Comparison of ENCODE assay signal across 10 mouse cellular contexts in the genomic region with DNA sequence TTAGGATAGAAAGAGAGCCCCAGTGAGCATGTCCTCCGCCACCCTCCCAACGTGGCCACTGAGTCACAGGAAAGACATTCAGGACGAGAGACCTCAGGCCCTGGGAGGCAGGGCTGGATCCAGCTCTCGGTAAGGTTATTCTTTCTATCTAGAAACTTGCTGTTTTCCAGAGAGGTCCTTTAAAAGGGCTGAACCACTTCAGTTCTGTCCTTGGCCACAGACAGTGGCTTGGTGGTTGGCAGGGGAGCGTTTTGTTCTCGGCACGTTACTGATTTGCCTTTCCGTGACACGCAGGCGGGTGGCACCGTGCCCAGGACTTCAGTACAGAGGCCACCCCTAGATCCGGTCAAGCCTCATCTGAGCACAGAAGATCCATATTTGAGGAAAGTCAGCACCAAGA.
A peak's percentile ranks its signal among the peaks of the same experiment; 100 is the strongest.
DNase-seq lines count a peak whose midpoint lies in the region; ATAC-seq lines count a peak whose summit lies in the region.
"Had no signal": no experiment of that assay in that cellular context is flagged by ENCODE, and none has a peak within 500 bp of the region (broad histone marks: within the 10 kb centered on the region; RNA-seq: fewer than 3 reads in every experiment).

No protein-coding gene starts in this region.

- no peaks in the 10 kb centered on the region for H3K36me3 ChIP-seq in forebrain, embryonic 15.5 days
- H3K36me3 ChIP-seq: embryonic facial prominence, embryonic 12.5 days had no signal

- no peaks in the 10 kb centered on the region for H3K9me3 ChIP-seq in forebrain, embryonic 15.5 days
- H3K9me3 ChIP-seq: embryonic facial prominence, embryonic 12.5 days had no signal

- no peak overlapping the region for H3K9ac ChIP-seq in forebrain, embryonic 15.5 days (replicated peaks)
- H3K9ac ChIP-seq: embryonic facial prominence, embryonic 12.5 days had no signal

- no peaks in the 10 kb centered on the region for H3K4me1 ChIP-seq in forebrain, embryonic 15.5 days
- H3K4me1 ChIP-seq: embryonic facial prominence, embryonic 12.5 days had no signal

- ATAC-seq in forebrain, embryonic 15.5 days (replicated peaks): no peak

- no peak overlapping the region for H3K4me3 ChIP-seq in forebrain, embryonic 15.5 days
- H3K4me3 ChIP-seq: embryonic facial prominence, embryonic 12.5 days had no signal

- intact Hi-C loops in heart, postnatal 14 days (cut with DNase I): loop anchor here (5.0 kb wide), 1 partner anchor 123 kb away; no protein-coding TSS in a partner anchor

- H3K27ac ChIP-seq in forebrain, embryonic 15.5 days (replicated peaks): no peak overlapping the region
- H3K27ac ChIP-seq: embryonic facial prominence, embryonic 12.5 days had no signal

- DNase-seq in gastrocnemius, adult 18-20 months (ENCODE audit: low spot score): peak; percentile 26
- no peak for DNase-seq in gastrocnemius, adult 8-10 months (ENCODE audit: low spot score in 2 of 2)
- DNase-seq in urinary bladder, postnatal 14 days (ENCODE audit: low spot score): peak; percentile 48
- no peak for DNase-seq in urinary bladder, postnatal 10 days (ENCODE audit: low spot score)
- DNase-seq in heart, postnatal 14 days: peak; percentile 69 to 76
- no peak for DNase-seq in embryo, embryonic 9.5 days (ENCODE audit: extremely low spot score)
- no peak for DNase-seq in thymus, postnatal 10 days (ENCODE audit: low spot score in 2 of 2)
- DNase-seq: B cell, adult 2 months had no signal

- 91% methylated on average over 12 of the region's 12 CpGs for WGBS in forebrain, embryonic 15.5 days

- no peak overlapping the region for H3K4me2 ChIP-seq in forebrain, embryonic 15.5 days (replicated peaks)
- H3K4me2 ChIP-seq: embryonic facial prominence, embryonic 12.5 days had no signal

- no peaks in the 10 kb centered on the region for H3K27me3 ChIP-seq in forebrain, embryonic 15.5 days
- H3K27me3 ChIP-seq: embryonic facial prominence, embryonic 12.5 days had no signal

Comparison
In these comparisons a context has a peak if more than half of its experiments do, and no peak if none do; other contexts are left out.
1. DNase-seq: peak in gastrocnemius, adult 18-20 months (single experiment), urinary bladder, postnatal 14 days (single experiment) and heart, postnatal 14 days (2 of 2); none in gastrocnemius, adult 8-10 months (0 of 2), urinary bladder, postnatal 10 days (single experiment), embryo, embryonic 9.5 days (single experiment) and thymus, postnatal 10 days (0 of 2).